Mouse (Mus musculus): ENCODE results near the gene Bcl2l13.

DNA sequence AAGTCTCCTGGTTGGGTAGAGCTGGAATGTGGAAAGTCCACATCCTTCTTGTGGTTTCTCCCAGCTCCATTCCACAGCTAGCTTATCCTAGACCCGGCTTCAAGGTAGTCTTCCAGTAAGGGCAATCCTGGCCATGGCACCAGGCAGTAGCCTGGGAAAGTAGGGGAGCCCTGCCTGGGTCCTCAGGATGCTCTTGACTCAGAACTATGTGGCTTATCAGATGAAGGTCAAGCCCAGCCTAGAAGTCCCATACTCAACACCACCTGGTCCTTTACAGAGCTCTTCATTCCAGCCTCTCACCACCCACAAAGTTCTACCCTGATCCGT is 79.6 kb downstream of the Bcl2l13 start:
- TF ChIP-seq CTCF (conservative IDR thresholded peaks at IDR 0.05; ENCODE audit: low read length) (no peak), NANOG (IDR thresholded peaks at IDR 0.05; ENCODE audit: borderline replicate concordance, low read length) (no peak), POU5F1 (IDR thresholded peaks at IDR 0.05; ENCODE audit: borderline replicate concordance, low read length) (no peak)

Measured in E14TG2a.4 (cell line).